Mouse (Mus musculus) MEL (cell line): Measurements from ENCODE around the gene Fcgr3. TPM values are rescaled to one million over a fixed set of nuclear protein-coding genes. Genes with fewer than 3 reads are reported as not detected.

ENCODE experiments used
- DNase-seq: peaks from one replicate; pipeline ENCODE4 v3.0.0; 2011; ENCODE audit warnings: low read depth, low spot score
- H3K27ac ChIP-seq: 2 replicates; pipeline ENCODE4 v1.5.1; 2012; ENCODE audit warnings: low read depth, mild to moderate bottlenecking, control low read depth, low read length, moderate library complexity; ENCODE audit not compliant: control insufficient read depth
- H3K27me3 ChIP-seq, 2 experiments: fragments of 150-350 bp in 1 of 2; sonication (generic) in 1 of 2; 2 replicates each; pipeline ENCODE4 v1.6.1; 2012; ENCODE audit warnings: low read length in 2 of 2, mild to moderate bottlenecking in 2 of 2, improper control_type of control experiment in 1 of 2, moderate library complexity in 1 of 2; ENCODE audit not compliant: insufficient read depth in 2 of 2, control insufficient read depth in 1 of 2
- H3K36me3 ChIP-seq, 2 experiments: 2 replicates each; pipeline ENCODE4 v1.6.1; 2012 to 2014; ENCODE audit warnings: low read length in 2 of 2, improper control_type of control experiment in 1 of 2, inconsistent platforms in 1 of 2, mild to moderate bottlenecking in 1 of 2; ENCODE audit not compliant: insufficient read depth in 2 of 2, control insufficient read depth in 1 of 2
- H3K4me1 ChIP-seq, 2 experiments: fragments of 150-350 bp in 1 of 2; sonication (generic) in 1 of 2; 2 replicates each; pipeline ENCODE4 v1.6.1; 2012; ENCODE audit warnings: low read length in 2 of 2, improper control_type of control experiment in 1 of 2, mild to moderate bottlenecking in 1 of 2; ENCODE audit not compliant: insufficient read depth in 2 of 2, control insufficient read depth in 1 of 2
- H3K4me3 ChIP-seq, 2 experiments: fragments of 150-350 bp in 1 of 2; sonication (generic) in 1 of 2; 2 replicates each; pipeline ENCODE4 v1.5.1; 2012; ENCODE audit warnings: low read depth in 2 of 2, low read length in 2 of 2, mild to moderate bottlenecking in 2 of 2, moderate library complexity in 2 of 2, control low read depth in 1 of 2, improper control_type of control experiment in 1 of 2; ENCODE audit not compliant: control insufficient read depth in 1 of 2, insufficient read depth in 1 of 2
- H3K79me2 ChIP-seq: 2 replicates; pipeline ENCODE4 v1.6.1; 2012; ENCODE audit warnings: mild to moderate bottlenecking, low read length, moderate library complexity; ENCODE audit not compliant: control insufficient read depth, poor library complexity, insufficient read depth
- H3K9ac ChIP-seq: 2 replicates; pipeline ENCODE4 v1.6.1; 2012; ENCODE audit warnings: low read depth, mild to moderate bottlenecking, control low read depth, low read length, moderate library complexity; ENCODE audit not compliant: control insufficient read depth, poor library complexity, severe bottlenecking
- H3K9me3 ChIP-seq: fragments of 150-350 bp; sonication (generic); replicated peaks from 2 replicates; pipeline ENCODE4 v1.6.1; 2012; ENCODE audit warnings: mild to moderate bottlenecking, low read length, improper control_type of control experiment, moderate library complexity; ENCODE audit not compliant: insufficient read depth
- BHLHE40 ChIP-seq: IDR thresholded peaks from 2 replicates; pipeline ENCODE4 v1.6.1; 2012; ENCODE audit warnings: low read depth, mild to moderate bottlenecking, inconsistent platforms, low read length, improper control_type of control experiment, borderline replicate concordance
- GATA1 ChIP-seq: IDR thresholded peaks from 2 replicates; pipeline ENCODE4 v1.6.1; 2011; ENCODE audit warnings: low read depth, low read length, improper control_type of control experiment
- NRF1 ChIP-seq: IDR thresholded peaks from 2 replicates; pipeline ENCODE4 v1.6.1; 2014; ENCODE audit warnings: low read depth, mild to moderate bottlenecking, inconsistent platforms, low read length, improper control_type of control experiment, moderate library complexity; ENCODE audit not compliant: poor library complexity, insufficient read depth, severe bottlenecking
- TBP ChIP-seq: IDR thresholded peaks from 2 replicates; pipeline ENCODE4 v1.8.0; 2011; ENCODE audit warnings: low read depth, low read length, improper control_type of control experiment
- ZNF384 ChIP-seq: IDR thresholded peaks from 2 replicates; pipeline ENCODE4 v1.6.1; 2012; ENCODE audit warnings: low read depth, mild to moderate bottlenecking, inconsistent platforms, low read length, improper control_type of control experiment
- polyA plus RNA-seq, 2 experiments: library from polyadenylated mRNA; stranded (reverse) in 1 of 2; unstranded in 1 of 2; fragments of >175 nt in 1 of 2; fragments of >200 nt in 1 of 2; gene quantifications; 2 replicates each; pipeline versions ENCODE4 v1.2.1 to v1.2.4; 2012; ENCODE audit warnings: low replicate concordance in 2 of 2, low read depth in 1 of 2; ENCODE audit not compliant: insufficient read length in 2 of 2, insufficient read depth in 1 of 2, missing spikeins in 1 of 2
- total RNA-seq: library from RNA; depleted of rRNA; stranded (reverse); fragments of 300-350 nt; gene quantifications from 2 replicates; pipeline ENCODE4 v1.2.3, GENCODE M21; 2012

The Fcgr3 gene
- total and polyA plus RNA-seq, 3 experiments, result 0.39 to 6.1 TPM; not detected in 1

DNA sequence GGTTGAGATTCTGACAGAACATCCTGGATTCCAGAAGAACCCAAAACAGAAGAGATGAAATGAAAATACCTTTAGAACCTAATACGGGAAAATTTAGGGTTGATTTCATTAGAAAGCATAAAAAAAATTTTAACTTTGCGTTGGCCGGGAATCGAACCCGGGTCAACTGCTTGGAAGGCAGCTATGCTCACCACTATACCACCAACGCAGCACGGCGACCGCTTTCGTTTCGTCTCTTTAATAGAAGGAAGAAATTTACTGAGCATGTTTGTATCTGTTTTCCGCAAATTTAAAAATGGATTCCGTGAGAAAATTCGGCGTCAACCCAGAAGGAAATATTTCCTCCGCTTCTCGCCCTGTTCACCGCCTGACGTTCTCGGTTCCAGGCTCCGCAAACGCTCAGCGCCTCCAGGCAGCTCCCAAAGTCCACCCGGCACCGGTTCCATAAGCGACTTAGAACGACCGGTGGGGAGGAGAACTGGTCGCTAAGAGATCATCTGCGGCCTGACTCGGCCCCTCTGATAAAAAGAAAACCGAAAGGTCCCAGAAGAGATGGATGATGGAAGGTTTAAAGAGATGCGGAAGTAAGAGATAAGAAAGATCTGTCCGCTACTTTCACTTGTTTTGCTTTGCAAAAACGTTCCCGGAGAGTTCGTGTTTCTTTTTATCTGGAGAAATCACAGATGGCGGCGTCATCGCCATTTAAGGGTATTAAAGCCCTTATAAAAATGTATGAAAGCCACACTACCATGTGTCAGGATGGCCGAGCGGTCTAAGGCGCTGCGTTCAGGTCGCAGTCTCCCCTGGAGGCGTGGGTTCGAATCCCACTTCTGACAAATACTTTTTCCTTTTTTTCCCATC lies 26.6 kb downstream of the Fcgr3 start:
- TF ChIP-seq GATA1 (peak; percentile 58), TBP (peak; percentile 99), ZNF384 (no peak)
- peaks cover 0 to 4% of the 10 kb centered on the region in 2 experiments; a peak in 2 of 4 replicates for H3K4me1 ChIP-seq
- no peaks in the 10 kb centered on the region; the same call in 1 of the 2 replicates for H3K79me2 ChIP-seq
- no peaks in the 10 kb centered on the region for H3K27me3 ChIP-seq
- peak overlapping the region; percentile 87 for H3K9ac ChIP-seq
- H3K27ac ChIP-seq, result peak overlapping the region; percentile 36
- peak overlapping the region; percentile 52 to 95 for H3K4me3 ChIP-seq
- H3K9me3 ChIP-seq, result no peaks in the 10 kb centered on the region
- H3K36me3 ChIP-seq, result peaks cover 0 to 2% of the 10 kb centered on the region in 2 experiments; a peak in 2 of 4 replicates
- peak; percentile 87 for DNase-seq

DNA sequence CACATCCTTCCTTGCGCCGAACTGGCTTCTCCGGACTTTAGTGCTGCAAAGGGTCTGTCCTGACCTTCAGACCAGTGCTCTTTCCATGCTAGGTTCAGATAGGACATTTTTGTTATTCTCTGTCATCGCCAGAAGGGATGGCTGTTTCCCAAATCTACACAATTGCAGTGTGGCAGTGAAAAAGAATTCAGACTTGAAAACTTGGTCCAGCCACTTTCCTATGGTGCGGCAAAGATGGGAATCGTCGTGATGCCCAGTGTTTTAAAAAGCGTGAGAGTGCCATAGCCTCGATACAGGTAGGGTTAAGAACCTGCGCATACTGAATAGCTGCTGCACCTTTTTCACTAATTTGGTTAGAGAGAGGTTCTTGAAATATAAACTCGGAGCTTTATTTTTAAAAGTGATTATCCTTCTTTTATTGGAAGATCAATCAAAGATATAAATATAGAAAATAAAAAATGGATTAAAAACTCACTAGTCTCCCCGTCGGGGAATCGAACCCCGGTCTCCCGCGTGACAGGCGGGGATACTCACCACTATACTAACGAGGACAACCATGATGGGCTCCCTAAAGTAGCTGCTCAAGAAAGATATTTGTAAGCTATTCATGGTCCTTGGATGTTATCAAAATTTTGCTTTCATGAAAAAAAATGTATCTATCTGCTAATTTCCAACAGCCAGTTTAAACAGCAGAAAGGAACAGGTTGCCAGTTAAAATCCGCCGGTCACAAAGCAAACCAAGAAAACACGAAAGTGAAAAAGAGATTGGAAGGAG lies 28.0 kb downstream of the Fcgr3 start:
- DNase-seq, result peak; percentile 89
- no peaks in the 10 kb centered on the region for H3K9me3 ChIP-seq
- H3K4me3 ChIP-seq, result peak overlapping the region; percentile 30 to 60
- H3K27ac ChIP-seq, result no peak overlapping the region
- H3K4me1 ChIP-seq, result peaks cover 0 to 7% of the 10 kb centered on the region in 2 experiments; a peak in 2 of 4 replicates
- peak overlapping the region; percentile 37 for H3K9ac ChIP-seq
- H3K27me3 ChIP-seq, result no peaks in the 10 kb centered on the region
- no peak for TF ChIP-seq BHLHE40
- TF ChIP-seq GATA1, result peak; percentile 73
- TF ChIP-seq TBP, result peak; percentile 100
- TF ChIP-seq, all 39 proteins: peak for 2
- H3K79me2 ChIP-seq, result no peaks in the 10 kb centered on the region; the same call in 1 of the 2 replicates
- H3K36me3 ChIP-seq, result peaks cover 0 to 11% of the 10 kb centered on the region in 2 experiments; a peak in 2 of 4 replicates

GRCm38 (mm10) chr1:171035611-171036010 lies 29.1 kb downstream of the Fcgr3 start:
- peak overlapping the region; percentile 17; the same call in 1 of the 2 replicates for H3K27ac ChIP-seq
- TF ChIP-seq NRF1 (no peak), GATA1 (peak; percentile 38; the same call in 1 of the 2 replicates)
- peaks cover 0 to 14% of the 10 kb centered on the region in 2 experiments; a peak in 2 of 4 replicates for H3K36me3 ChIP-seq
- H3K27me3 ChIP-seq, result no peaks in the 10 kb centered on the region
- H3K79me2 ChIP-seq, result no peaks in the 10 kb centered on the region; the same call in 1 of the 2 replicates
- peaks cover 0 to 7% of the 10 kb centered on the region in 2 experiments; a peak in 2 of 4 replicates for H3K4me1 ChIP-seq
- peak overlapping the region; percentile 15 to 67 for H3K4me3 ChIP-seq
- H3K9ac ChIP-seq, result peak overlapping the region; percentile 49
- peak; percentile 57 for DNase-seq
- H3K9me3 ChIP-seq, result no peaks in the 10 kb centered on the region
